Mouse (Mus musculus): Measurements from ENCODE around the gene Dppa3.

DNA sequence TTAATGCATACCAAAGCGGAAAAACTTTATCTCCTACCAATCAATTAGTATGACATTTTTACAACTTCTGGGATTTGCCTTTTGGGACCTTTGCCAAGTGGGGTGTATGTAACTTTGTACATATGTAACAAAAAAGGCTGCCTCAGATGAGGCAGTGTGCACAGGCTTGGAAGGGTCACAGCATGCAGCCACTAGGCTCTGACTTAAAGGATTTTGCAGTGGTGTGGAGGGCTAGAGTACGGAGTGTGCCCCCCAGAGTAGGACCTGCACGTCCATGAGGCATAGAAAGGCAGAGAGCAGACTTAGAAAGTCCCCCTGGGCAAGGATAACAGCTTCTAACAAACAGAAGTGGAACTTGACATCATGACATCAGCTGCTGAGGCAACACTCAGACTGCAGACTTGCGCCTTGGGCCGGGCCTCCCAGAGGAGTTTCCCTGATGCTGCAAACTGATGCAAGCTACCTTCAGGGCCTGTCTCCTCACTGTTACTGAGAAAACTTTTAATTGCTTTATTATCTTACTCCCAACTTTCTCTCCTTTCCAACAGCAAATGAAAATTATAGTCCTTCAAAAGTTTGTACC, 24.3 kb downstream of the Dppa3 start:
- TF ChIP-seq CTCF (IDR thresholded peaks at IDR 0.05; ENCODE audit: control insufficient read depth, insufficient read depth, low read length), result no peak
- TF ChIP-seq POLR2A (IDR thresholded peaks at IDR 0.05; ENCODE audit: borderline replicate concordance, control insufficient read depth, low read depth, low read length), result no peak

Data from bone marrow, adult 2 months (tissue).